Comparison of ENCODE assay signal across 27 mouse cellular contexts in genomic region chr13:73631837-73632236, GRCm38 (mm10). TPM values are rescaled to one million over a fixed set of nuclear protein-coding genes. Genes with fewer than 3 reads are reported as not detected.
"Had no signal": no experiment of that assay in that cellular context is flagged by ENCODE, and none has a peak within 500 bp of the region (broad histone marks: within the 10 kb centered on the region; RNA-seq: fewer than 3 reads in every experiment).

No protein-coding gene starts in this region.

- H3K36me3 ChIP-seq: liver, embryonic 12.5 days; liver, embryonic 15.5 days had no signal

- DNase-seq: kidney, adult 2 months; kidney, postnatal 25 days; lung, adult 18-20 months; lung, postnatal 10 days; lung, postnatal 36 days; midbrain, embryonic 14.5 days; right cerebral cortex, adult 18-20 months; right cerebral cortex, postnatal 14 days; right cerebral cortex, postnatal 4 days; thymus, adult 2 months; thymus, postnatal 14 days; thymus, postnatal 4 days had no signal

- H3K4me3 ChIP-seq: liver, embryonic 12.5 days; liver, embryonic 15.5 days; lung, embryonic 15.5 days; megakaryocyte, embryonic 14.5 days; midbrain, embryonic 10.5 days; neural tube, embryonic 12.5 days; neural tube, embryonic 15.5 days had no signal

- H3K27ac ChIP-seq: kidney, postnatal 0 days; liver, embryonic 12.5 days; liver, embryonic 15.5 days; lung, embryonic 15.5 days; midbrain, embryonic 10.5 days; neural tube, embryonic 12.5 days; neural tube, embryonic 15.5 days; stomach, postnatal 0 days had no signal

- H3K4me2 ChIP-seq: liver, embryonic 12.5 days; liver, embryonic 15.5 days; lung, embryonic 15.5 days; neural tube, embryonic 12.5 days; neural tube, embryonic 15.5 days had no signal

- H3K27me3 ChIP-seq: liver, embryonic 15.5 days; lung, embryonic 15.5 days; neural tube, embryonic 12.5 days; neural tube, embryonic 15.5 days had no signal

- H3K9ac ChIP-seq: liver, embryonic 12.5 days; liver, embryonic 15.5 days; lung, embryonic 15.5 days; neural tube, embryonic 12.5 days; neural tube, embryonic 15.5 days had no signal

- ATAC-seq: liver, embryonic 12.5 days had no signal

- H3K9me3 ChIP-seq: liver, embryonic 12.5 days; liver, embryonic 15.5 days; lung, embryonic 15.5 days; megakaryocyte, embryonic 14.5 days; midbrain, embryonic 10.5 days; neural tube, embryonic 12.5 days; neural tube, embryonic 15.5 days had no signal

RNA-seq across cellular contexts. Expression of gene Slc6a18, which starts 46.0 kb away (rescaled TPM):
- total RNA-seq: layer of hippocampus, adult 8-10 months; layer of hippocampus, postnatal 10 days; left cerebral cortex, postnatal 10 days; left cerebral cortex, postnatal 36 days had no signal
- polyA plus RNA-seq: limb, embryonic 11.5 days; liver, embryonic 12.5 days; liver, embryonic 15.5 days; lung, embryonic 15.5 days; midbrain, embryonic 10.5 days; midbrain, embryonic 14.5 days; neural tube, embryonic 12.5 days; neural tube, embryonic 15.5 days; stomach, embryonic 14.5 days; stomach, postnatal 0 days had no signal
